Mouse (Mus musculus): ENCODE data around the gene Gcn1l1.

DNA sequence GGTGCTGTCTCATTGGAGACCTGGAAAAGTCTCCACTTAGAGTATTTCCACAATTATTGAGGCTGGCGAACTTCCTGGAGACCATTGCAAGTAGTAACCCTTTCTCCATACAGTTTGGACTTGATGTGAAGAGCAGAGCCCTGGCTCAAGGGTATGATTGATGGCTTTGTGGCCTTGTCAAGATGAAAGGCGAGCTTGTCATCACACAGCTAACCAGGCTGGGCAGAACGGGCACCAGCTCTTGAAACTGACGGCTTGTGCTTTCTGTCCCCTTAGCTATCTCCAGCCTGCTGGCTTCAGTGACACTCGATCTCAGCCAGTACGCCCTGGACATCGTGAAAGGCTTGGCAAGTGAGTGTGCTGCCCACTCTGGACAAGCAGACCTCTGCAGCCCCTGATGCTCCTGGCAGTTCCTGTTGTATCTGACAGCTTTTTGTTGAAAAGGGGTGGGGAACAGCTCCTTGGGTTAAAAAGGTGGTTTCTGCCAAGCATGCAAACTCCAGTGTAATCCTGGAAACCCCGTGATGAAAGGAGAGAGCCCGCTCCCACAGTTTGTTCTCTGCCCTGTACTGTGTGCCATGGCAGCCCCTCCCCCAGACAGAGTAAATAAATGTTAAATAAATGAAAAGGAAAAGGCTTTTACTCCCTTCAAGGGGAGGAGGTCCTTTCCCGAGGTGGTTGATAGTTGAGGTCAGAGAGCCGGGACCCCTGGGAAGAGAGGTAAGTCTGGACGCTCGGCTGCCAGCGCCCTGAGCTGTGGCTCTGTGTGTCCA is 15.4 kb downstream of the Gcn1l1 start:
- TF ChIP-seq CTCF (IDR thresholded peaks at IDR 0.05; ENCODE audit: extremely low read depth, insufficient read depth, insufficient read length, insufficient replicate concordance) (no peak), POLR2A (IDR thresholded peaks at IDR 0.05; ENCODE audit: low read depth, low read length) (no peak)
